Mouse (Mus musculus) hindbrain, embryonic 10.5 days (tissue): ENCODE measurements around the gene Coq8b. TPM values are rescaled to one million over a fixed set of nuclear protein-coding genes. Genes with fewer than 3 reads are reported as not detected.

ENCODE experiments used
- DNase-seq: peaks from one replicate; pipeline ENCODE4 v3.0.0-alpha.2; 2017; ENCODE audit warnings: low spot score
- H3K27ac ChIP-seq: fragments of 300-500 bp; sonication (generic); 2 replicates; pipeline ENCODE4 v1.5.1; 2016; ENCODE audit warnings: mild to moderate bottlenecking, moderate library complexity
- H3K27me3 ChIP-seq: fragments of 300-500 bp; sonication (generic); 2 replicates; pipeline ENCODE4 v1.6.1; 2016; ENCODE audit warnings: mild to moderate bottlenecking; ENCODE audit not compliant: poor library complexity, insufficient read depth, severe bottlenecking
- H3K36me3 ChIP-seq: fragments of 300-500 bp; sonication (generic); 2 replicates; pipeline ENCODE4 v1.6.1; 2016; ENCODE audit warnings: mild to moderate bottlenecking, moderate library complexity
- H3K4me1 ChIP-seq: fragments of 300-500 bp; sonication (generic); replicated peaks from 2 replicates; pipeline ENCODE4 v1.6.1; 2016; ENCODE audit warnings: mild to moderate bottlenecking
- H3K4me3 ChIP-seq: fragments of 300-500 bp; sonication (generic); 2 replicates; pipeline ENCODE4 v1.5.1; 2016; ENCODE audit warnings: mild to moderate bottlenecking, moderate library complexity
- H3K9me3 ChIP-seq: fragments of 300-500 bp; sonication (generic); 2 replicates; pipeline ENCODE4 v1.6.1; 2016; ENCODE audit warnings: mild to moderate bottlenecking, moderate library complexity
- whole genome bisulfite sequencing: fragments of 180-500 bp; shearing (Covaris S2); methylation state at CpG from one replicate; pipeline ENCODE4 v1.1.7; 2016; 5-methylcytosine and 5-hydroxymethylcytosine counted together
- polyA plus RNA-seq: library from polyadenylated mRNA; unstranded; fragments of >200 nt; fragmentation: Nextera tagmentation; extraction: Ambion mirVana; gene quantifications from 2 replicates; pipeline ENCODE4 v1.2.1, GENCODE M21; 2016

The Coq8b gene
- polyA plus RNA-seq, 1 experiment from 2014 or later, result 27.2 TPM

DNA sequence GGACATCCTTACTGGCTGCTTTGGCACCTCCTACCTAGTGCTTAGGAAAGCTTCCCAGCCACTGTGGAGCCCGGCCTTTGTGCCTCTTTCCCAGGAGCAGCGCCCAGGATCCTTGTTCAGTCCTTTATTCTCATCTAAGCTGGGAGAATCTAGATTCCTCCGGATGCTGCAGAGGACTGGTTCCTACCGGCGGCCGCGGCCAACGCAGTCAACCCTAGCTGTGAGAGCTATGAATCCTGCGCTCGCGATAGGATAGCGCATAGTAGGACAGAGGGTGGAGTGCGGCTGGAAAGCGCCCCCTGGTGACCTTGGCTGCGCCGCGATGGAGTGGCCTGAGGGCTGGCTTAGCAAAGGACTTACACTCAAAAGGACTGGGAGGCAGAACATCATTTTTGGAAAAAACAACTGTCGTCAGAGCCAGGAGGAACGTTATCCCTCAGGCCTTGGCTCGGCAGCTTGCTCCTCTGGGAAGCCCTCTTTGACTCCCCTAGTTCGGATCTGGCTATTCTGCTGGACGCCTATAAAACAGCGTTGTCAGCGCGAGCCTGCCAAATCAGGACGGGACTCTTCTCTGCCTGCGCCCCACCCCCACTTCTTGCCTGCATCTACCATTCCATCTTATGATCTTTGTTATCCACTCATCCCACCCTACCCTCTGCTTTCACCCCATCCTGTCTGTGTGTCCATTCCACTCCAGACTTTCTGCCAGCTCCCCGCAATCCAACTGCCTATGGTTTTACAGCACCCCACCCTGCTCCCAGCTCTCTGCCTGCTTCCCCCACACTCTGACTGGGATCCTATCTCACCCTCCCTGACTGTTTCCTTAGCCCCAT lies 52.3 kb downstream of the Coq8b start:
- Histone ChIP-seq H3K4me1 (peaks cover 14% of the 10 kb centered on the region), H3K27me3 (peaks cover 20% of the 10 kb centered on the region), H3K36me3 (peaks cover 24% of the 10 kb centered on the region), H3K9me3 (no peaks in the 10 kb centered on the region), H3K4me3 (peak overlapping the region; percentile 26), H3K27ac (peak overlapping the region; percentile 64; the same call in 1 of the 2 replicates)
- peak; percentile 63 for DNase-seq
- WGBS, result 2% methylated on average over 28 of the region's 28 CpGs

- H3K4me1 ChIP-seq, result peaks cover 14% of the 10 kb centered on the region
- peak overlapping the region; percentile 26 for H3K4me3 ChIP-seq
- peak overlapping the region; percentile 64; the same call in 1 of the 2 replicates for H3K27ac ChIP-seq
- peaks cover 20% of the 10 kb centered on the region for H3K27me3 ChIP-seq
- H3K36me3 ChIP-seq, result peaks cover 19% of the 10 kb centered on the region
- no peaks in the 10 kb centered on the region for H3K9me3 ChIP-seq
- 5% methylated on average over 8 of the region's 8 CpGs for WGBS
- DNase-seq, result peak; percentile 83
Measured at GRCm38 (mm10) chr7:27285698-27286066, 52.9 kb downstream of the Coq8b start.

DNA sequence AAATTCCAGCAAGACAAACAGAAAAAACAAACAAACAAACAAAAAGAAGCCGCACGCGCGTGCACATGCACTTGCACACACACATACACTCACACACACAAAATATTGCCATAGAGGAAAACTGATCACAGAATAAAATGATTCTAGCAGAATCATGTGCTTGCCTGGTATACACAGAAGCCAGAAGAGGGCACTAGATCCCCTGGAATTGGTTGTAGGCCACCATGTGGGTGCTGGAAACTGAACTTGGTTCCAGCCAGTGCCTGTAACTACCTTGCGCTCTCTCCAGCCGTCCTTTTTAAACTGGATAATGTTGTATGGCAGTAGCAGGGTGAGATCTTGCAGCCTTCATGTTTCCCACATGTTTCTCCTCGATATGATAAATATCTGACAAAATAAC lies 55.9 kb downstream of the Coq8b start:
- no peaks in the 10 kb centered on the region for H3K36me3 ChIP-seq
- 89% methylated on average over 7 of the region's 7 CpGs for WGBS
- H3K9me3 ChIP-seq, result 0 out of 2 replicates have a peak, but pooled peaks cover 4% of the 10 kb centered on the region
- peaks cover 20% of the 10 kb centered on the region for H3K27me3 ChIP-seq
- peaks cover 14% of the 10 kb centered on the region for H3K4me1 ChIP-seq
- H3K4me3 ChIP-seq, result no peak overlapping the region
- H3K27ac ChIP-seq, result no peak overlapping the region
- DNase-seq, result no peak

DNA sequence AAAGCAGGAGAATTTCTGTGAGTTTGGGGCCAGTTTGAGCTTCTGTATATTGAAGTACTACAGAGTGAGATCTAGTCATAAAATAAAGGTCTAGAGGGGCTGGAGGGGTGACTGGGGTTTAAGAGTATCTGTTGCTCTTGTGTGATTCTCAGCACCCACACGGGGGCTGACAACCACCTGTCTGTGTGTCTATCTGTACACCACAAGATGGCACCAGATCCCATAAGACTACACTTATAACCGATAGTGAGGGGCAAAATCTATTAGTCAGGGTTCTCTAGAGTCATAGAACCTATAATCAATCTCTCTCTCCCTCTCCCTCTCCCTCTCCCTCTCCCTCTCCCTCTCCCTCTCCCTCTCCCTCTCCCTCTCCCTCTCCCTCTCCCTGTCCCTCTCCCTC lies 57.7 kb downstream of the Coq8b start:
- peaks cover 9% of the 10 kb centered on the region; the same call in 1 of the 2 replicates for H3K27me3 ChIP-seq
- no peak overlapping the region for H3K4me3 ChIP-seq
- WGBS, result 67% methylated on average over 2 of the region's 2 CpGs
- H3K27ac ChIP-seq, result no peak overlapping the region
- H3K4me1 ChIP-seq, result peaks cover 2% of the 10 kb centered on the region
- no peak for DNase-seq
- H3K9me3 ChIP-seq, result 0 out of 2 replicates have a peak, but pooled peaks cover 6% of the 10 kb centered on the region
- no peaks in the 10 kb centered on the region for H3K36me3 ChIP-seq

DNA sequence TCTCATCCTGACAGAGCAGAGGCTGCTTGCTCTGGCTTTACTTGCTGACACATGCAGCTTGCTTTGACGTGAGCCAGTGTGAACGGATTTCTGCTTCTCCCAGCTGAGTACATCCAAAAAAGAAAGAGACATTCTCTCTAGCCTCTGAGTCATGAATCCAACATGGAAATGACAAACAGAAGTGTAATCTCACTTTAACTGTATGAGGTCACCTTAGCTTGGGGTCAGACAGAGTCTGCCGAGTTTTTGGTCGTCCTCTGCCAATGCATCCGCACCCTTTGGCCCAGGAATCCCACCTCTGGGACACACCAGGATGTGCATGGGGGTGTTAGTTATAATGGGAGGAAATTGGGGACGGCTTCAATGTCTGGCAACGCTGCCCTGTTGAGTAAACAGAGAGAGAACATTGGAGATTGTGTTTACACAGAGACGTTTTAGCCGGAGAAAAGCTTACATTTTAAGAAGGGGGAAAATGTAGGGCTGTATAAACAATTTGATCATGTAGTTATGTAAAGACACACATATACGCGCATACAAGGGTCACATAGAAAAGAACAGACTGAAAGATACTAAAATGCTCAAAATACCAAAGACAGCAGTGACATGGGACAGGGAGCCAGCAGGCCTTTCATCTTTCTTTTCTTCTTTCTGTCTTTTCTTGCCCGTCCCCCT lies 59.1 kb downstream of the Coq8b start:
- no peak for DNase-seq
- Histone ChIP-seq H3K36me3 (no peaks in the 10 kb centered on the region), H3K4me3 (no peak overlapping the region), H3K27me3 (peaks cover under 1% of the 10 kb centered on the region; the same call in 1 of the 2 replicates), H3K27ac (no peak overlapping the region), H3K4me1 (no peaks in the 10 kb centered on the region), H3K9me3 (0 out of 2 replicates have a peak, but pooled peaks cover 6% of the 10 kb centered on the region)
- WGBS, result 72% methylated on average over 12 of the region's 12 CpGs

DNA sequence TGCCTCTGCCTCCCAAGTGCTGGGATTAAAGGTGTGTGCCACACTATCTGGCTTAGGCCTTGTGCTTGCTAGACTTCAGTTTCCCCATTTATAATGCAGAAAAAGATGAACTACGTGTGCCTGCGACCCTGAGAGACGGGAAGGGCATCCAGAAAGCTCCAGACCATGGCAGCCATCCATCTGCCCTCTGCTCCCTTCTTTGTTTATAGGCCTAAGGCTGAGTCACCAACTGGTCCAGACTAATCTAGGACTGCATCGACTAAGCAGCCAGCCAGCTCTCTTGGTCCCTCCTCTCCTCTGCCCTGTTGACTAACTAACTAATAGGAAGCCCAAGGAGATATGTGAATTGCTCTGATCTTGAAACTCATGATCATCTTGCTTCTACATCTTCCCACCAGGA lies 63.1 kb downstream of the Coq8b start:
- WGBS, result 92% methylated on average over 4 of the region's 4 CpGs
- DNase-seq, result no peak
- no peaks in the 10 kb centered on the region for H3K36me3 ChIP-seq
- H3K27me3 ChIP-seq, result no peaks in the 10 kb centered on the region
- H3K27ac ChIP-seq, result no peak overlapping the region
- H3K4me3 ChIP-seq, result no peak overlapping the region
- no peaks in the 10 kb centered on the region for H3K4me1 ChIP-seq
- 0 out of 2 replicates have a peak, but pooled peaks cover 6% of the 10 kb centered on the region for H3K9me3 ChIP-seq

GRCm38 (mm10) chr7:27296518-27296917 lies 63.7 kb downstream of the Coq8b start:
- no peaks in the 10 kb centered on the region for H3K36me3 ChIP-seq
- H3K27ac ChIP-seq, result no peak overlapping the region
- 0 out of 2 replicates have a peak, but pooled peaks cover 6% of the 10 kb centered on the region for H3K9me3 ChIP-seq
- H3K4me3 ChIP-seq, result no peak overlapping the region
- no peaks in the 10 kb centered on the region for H3K4me1 ChIP-seq
- no peak for DNase-seq
- WGBS, result 88% methylated on average over 4 of the region's 4 CpGs
- H3K27me3 ChIP-seq, result no peaks in the 10 kb centered on the region

GRCm38 (mm10) chr7:27298033-27298610 lies 65.3 kb downstream of the Coq8b start:
- Histone ChIP-seq H3K27me3 (peaks cover 5% of the 10 kb centered on the region; the same call in 1 of the 2 replicates), H3K4me1 (no peaks in the 10 kb centered on the region), H3K9me3 (0 out of 2 replicates have a peak, but pooled peaks cover 6% of the 10 kb centered on the region), H3K36me3 (no peaks in the 10 kb centered on the region), H3K4me3 (no peak overlapping the region), H3K27ac (no peak overlapping the region)
- DNase-seq, result no peak
- WGBS, result 86% methylated on average over 16 of the region's 16 CpGs

GRCm38 (mm10) chr7:27298816-27299215 lies 66.0 kb downstream of the Coq8b start:
- Histone ChIP-seq H3K27me3 (peaks cover 9% of the 10 kb centered on the region; the same call in 1 of the 2 replicates), H3K4me1 (no peaks in the 10 kb centered on the region), H3K27ac (no peak overlapping the region), H3K4me3 (no peak overlapping the region), H3K36me3 (no peaks in the 10 kb centered on the region), H3K9me3 (0 out of 2 replicates have a peak, but pooled peaks cover under 1% of the 10 kb centered on the region)
- WGBS, result 91% methylated on average over 6 of the region's 6 CpGs
- no peak for DNase-seq

DNA sequence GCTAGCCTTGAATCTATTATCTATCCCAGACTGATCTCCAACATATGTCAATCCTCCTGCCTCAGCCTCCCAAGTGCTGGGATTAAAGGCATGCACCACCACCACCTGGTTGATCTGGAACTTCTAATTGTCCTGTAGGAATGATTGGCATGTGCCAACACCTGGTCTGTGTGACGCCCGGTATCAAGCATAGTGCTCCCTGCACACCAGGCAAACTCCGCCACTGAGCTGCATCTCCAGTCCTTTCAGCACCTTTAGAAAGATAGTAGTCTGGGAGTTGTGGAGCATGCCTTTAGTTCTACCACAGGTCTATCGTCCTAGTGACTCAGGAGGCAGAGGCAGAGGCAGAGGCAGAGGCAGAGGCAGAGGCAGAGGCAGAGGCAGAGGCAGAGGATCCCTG lies 67.5 kb downstream of the Coq8b start:
- Histone ChIP-seq H3K4me1 (no peaks in the 10 kb centered on the region), H3K36me3 (no peaks in the 10 kb centered on the region), H3K27me3 (peaks cover 15% of the 10 kb centered on the region; the same call in 1 of the 2 replicates), H3K27ac (no peak overlapping the region), H3K4me3 (no peak overlapping the region), H3K9me3 (no peaks in the 10 kb centered on the region)
- no peak for DNase-seq
- WGBS, result 87% methylated on average over 4 of the region's 4 CpGs

DNA sequence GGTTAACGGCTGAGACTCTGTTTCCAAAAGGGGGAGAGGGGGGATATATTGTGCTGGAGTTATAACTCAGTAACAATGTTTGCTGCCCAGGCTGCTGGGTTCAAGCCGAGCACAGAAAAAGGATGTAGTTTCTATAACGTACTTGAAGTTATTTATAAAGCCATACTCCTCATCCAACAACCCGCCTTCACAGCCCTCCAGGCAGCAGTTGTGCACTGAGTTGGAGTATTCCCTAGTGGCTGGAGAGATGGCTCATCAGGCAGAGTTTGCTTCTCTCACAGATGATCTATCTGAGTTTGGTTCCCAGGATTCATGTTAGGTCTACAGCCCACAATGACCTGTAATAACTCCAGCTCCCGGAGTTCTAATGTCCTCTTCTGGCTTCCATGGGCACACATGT lies 68.0 kb downstream of the Coq8b start:
- WGBS, result 83% methylated on average over 5 of the region's 5 CpGs
- Histone ChIP-seq H3K9me3 (no peaks in the 10 kb centered on the region), H3K4me3 (no peak overlapping the region), H3K27me3 (peaks cover 17% of the 10 kb centered on the region; the same call in 1 of the 2 replicates), H3K27ac (no peak overlapping the region), H3K4me1 (no peaks in the 10 kb centered on the region), H3K36me3 (no peaks in the 10 kb centered on the region)
- no peak for DNase-seq

GRCm38 (mm10) chr7:27302172-27302571 lies 69.3 kb downstream of the Coq8b start:
- peak; percentile 69 for DNase-seq
- H3K27ac ChIP-seq, result no peak overlapping the region
- H3K4me3 ChIP-seq, result no peak overlapping the region
- peaks cover 17% of the 10 kb centered on the region; the same call in 1 of the 2 replicates for H3K27me3 ChIP-seq
- H3K36me3 ChIP-seq, result no peaks in the 10 kb centered on the region
- WGBS, result 10% methylated on average over 11 of the region's 11 CpGs
- H3K9me3 ChIP-seq, result no peaks in the 10 kb centered on the region
- H3K4me1 ChIP-seq, result peaks cover 8% of the 10 kb centered on the region; the same call in 1 of the 2 replicates
